Mouse (Mus musculus) 416B (cell line): ENCODE data around the gene Ddx56.

Source experiments
- DNase-seq: peaks from one replicate; pipeline ENCODE4 v3.0.0; 2011; ENCODE audit warnings: low read depth

The Ddx56 gene

GRCm38 (mm10) chr11:6267320-6268254 lies at the start of gene Ddx56:
TSS of gene Ddx56 (minus strand) at chr11:6267772.
- peak; percentile 98 for DNase-seq

- DNase-seq = no peak
Measured at GRCm38 (mm10) chr11:6316821-6317220, 49.2 kb upstream of the Ddx56 start.

- no peak for DNase-seq
Measured at GRCm38 (mm10) chr11:6313874-6314406, 46.4 kb upstream of the Ddx56 start.

- DNase-seq = no peak
Measured at GRCm38 (mm10) chr11:6308181-6308580, 40.6 kb upstream of the Ddx56 start.

GRCm38 (mm10) chr11:6305943-6306430 lies 38.4 kb upstream of the Ddx56 start:
- DNase-seq = no peak

- no peak for DNase-seq
Measured at GRCm38 (mm10) chr11:6302793-6303192, 35.2 kb upstream of the Ddx56 start.

GRCm38 (mm10) chr11:6299435-6299834 lies 31.9 kb upstream of the Ddx56 start:
- peak; percentile 41 for DNase-seq

- DNase-seq = peak; percentile 64
Measured at GRCm38 (mm10) chr11:6296077-6296476, 28.5 kb upstream of the Ddx56 start.

GRCm38 (mm10) chr11:6294632-6295031 lies 27.1 kb upstream of the Ddx56 start:
- DNase-seq = no peak

- DNase-seq = no peak
Measured at GRCm38 (mm10) chr11:6293601-6294000, 26.0 kb upstream of the Ddx56 start.

- DNase-seq = no peak
Measured at GRCm38 (mm10) chr11:6292988-6293349, 25.4 kb upstream of the Ddx56 start.

- DNase-seq = peak; percentile 93
Measured at GRCm38 (mm10) chr11:6292116-6292987, 24.8 kb upstream of the Ddx56 start.

GRCm38 (mm10) chr11:6291401-6292115 lies 24.0 kb upstream of the Ddx56 start, which contains the start of gene Ogdh:
TSS of gene Ogdh (plus strand) at chr11:6291633.
- peak; percentile 98 for DNase-seq

GRCm38 (mm10) chr11:6290883-6291282 lies 23.3 kb upstream of the Ddx56 start:
- no peak for DNase-seq

- DNase-seq = no peak
Measured at GRCm38 (mm10) chr11:6290138-6290537, 22.6 kb upstream of the Ddx56 start.

GRCm38 (mm10) chr11:6282940-6283339 lies 15.4 kb upstream of the Ddx56 start:
- no peak for DNase-seq

- no peak for DNase-seq
Measured at GRCm38 (mm10) chr11:6276466-6276865, 8.9 kb upstream of the Ddx56 start.

GRCm38 (mm10) chr11:6275094-6275484 lies 7.5 kb upstream of the Ddx56 start:
- no peak for DNase-seq

GRCm38 (mm10) chr11:6274387-6275093 lies 7.0 kb upstream of the Ddx56 start, which contains the start of gene Tmed4:
TSS of gene Tmed4 (minus strand) at chr11:6274870.
- peak; percentile 98 for DNase-seq

GRCm38 (mm10) chr11:6273607-6274006 lies 6.0 kb upstream of the Ddx56 start:
- DNase-seq = peak; percentile 47

GRCm38 (mm10) chr11:6266621-6267020 lies 951 bp downstream of the Ddx56 start:
- DNase-seq = no peak
